Mouse (Mus musculus): ENCODE data around the gene Gm49510. TPM values are rescaled to one million over a fixed set of nuclear protein-coding genes. Genes with fewer than 3 reads are reported as not detected.

Gm49510 gene
- total RNA-seq, 2 experiments from 2014 or later: 0.52 TPM; not detected in 1

- DNase-seq (ENCODE audit: low spot score in 2 of 2): no peak
Measured at GRCm38 (mm10) chr15:78940325-78940724, 40.9 kb downstream of the Gm49510 start.

- DNase-seq (ENCODE audit: low spot score in 2 of 2): peak; percentile 55 to 86
Measured at GRCm38 (mm10) chr15:78942663-78943062, 43.2 kb downstream of the Gm49510 start.

- no peak for DNase-seq (ENCODE audit: low spot score in 2 of 2)
Measured at GRCm38 (mm10) chr15:78946232-78946631, 46.8 kb downstream of the Gm49510 start.

GRCm38 (mm10) chr15:78947657-78948056 is 48.2 kb downstream of the Gm49510 start, which contains the start of gene Triobp:
TSS of gene Triobp (plus strand) at chr15:78947724.
- DNase-seq (ENCODE audit: low spot score in 2 of 2): peak; percentile 70 to 74

GRCm38 (mm10) chr15:78948152-78948725 is 48.8 kb downstream of the Gm49510 start:
- DNase-seq (ENCODE audit: low spot score in 2 of 2): no peak

GRCm38 (mm10) chr15:78948883-78949282 is 49.4 kb downstream of the Gm49510 start:
- DNase-seq (ENCODE audit: low spot score in 2 of 2): no peak

GRCm38 (mm10) chr15:78955663-78956062 is 56.2 kb downstream of the Gm49510 start:
- DNase-seq (ENCODE audit: low spot score in 2 of 2): no peak

- no peak for DNase-seq (ENCODE audit: low spot score in 2 of 2)
Measured at GRCm38 (mm10) chr15:78956351-78956750, 56.9 kb downstream of the Gm49510 start.

GRCm38 (mm10) chr15:78957021-78957420 is 57.6 kb downstream of the Gm49510 start:
- no peak for DNase-seq (ENCODE audit: low spot score in 2 of 2)

- DNase-seq (ENCODE audit: low spot score in 2 of 2): no peak
Measured at GRCm38 (mm10) chr15:78959537-78959936, 60.1 kb downstream of the Gm49510 start.

GRCm38 (mm10) chr15:78960088-78960487 is 60.6 kb downstream of the Gm49510 start:
- no peak for DNase-seq (ENCODE audit: low spot score in 2 of 2)

- DNase-seq (ENCODE audit: low spot score in 2 of 2): no peak
Measured at GRCm38 (mm10) chr15:78962885-78963284, 63.4 kb downstream of the Gm49510 start.

Small RNA genes within 50 kb of the gene (microRNA-seq; reads per million reads assigned to microRNA genes)
- 0.25 to 0.78 reads per million in 2 experiments for gene Mir6955

Other genes with a start within 250 kb of the Gm49510 start
- gene Elfn2, start 180.9 kb upstream of the Gm49510 start, total RNA-seq (2021): 100 to 1,000 TPM; 206 to 214 TPM
- gene Mfng, start 126.2 kb upstream of the Gm49510 start, total RNA-seq (2021): 1 to 10 TPM; 6.0 to 6.2 TPM
- gene Card10, start 96.6 kb upstream of the Gm49510 start, total RNA-seq (2021): 1 to 10 TPM; 5.9 to 6.7 TPM
- 10 to 100 TPM; 11.9 to 15.8 TPM for gene Cdc42ep1, start 57.0 kb upstream of the Gm49510 start, total RNA-seq (2021)
- gene Lgals2, start 44.1 kb upstream of the Gm49510 start, total RNA-seq (2021): not detected
- 10 to 100 TPM; 59.0 to 61.7 TPM for gene Gga1, start 22.5 kb upstream of the Gm49510 start, total RNA-seq (2021)
- 10 to 100 TPM; 32.4 to 34.4 TPM for gene Sh3bp1, start 101 bp downstream of the Gm49510 start, total RNA-seq (2021)
- gene Pdxp, start 14.3 kb downstream of the Gm49510 start, total RNA-seq (2021): 100 to 1,000 TPM; 170 to 178 TPM
- gene Lgals1, start 27.1 kb downstream of the Gm49510 start, total RNA-seq (2021): 10 to 100 TPM; 23.8 to 27.0 TPM
- gene Nol12, start 35.3 kb downstream of the Gm49510 start, total RNA-seq (2021): 10 to 100 TPM; 36.2 to 37.5 TPM
- 1 to 10 TPM; 9.0 to 9.2 TPM for gene Triobp, start 48.1 kb downstream of the Gm49510 start, total RNA-seq (2021)
- gene H1f0, start 128.8 kb downstream of the Gm49510 start, total RNA-seq (2021): 10 to 100 TPM; 83.7 to 93.8 TPM
- under 1 TPM in 1 of 2 experiments, not detected in 1; 0.42 TPM for gene Galr3, start 142.2 kb downstream of the Gm49510 start, total RNA-seq (2021)
- gene Ankrd54, start 163.2 kb downstream of the Gm49510 start, total RNA-seq (2021): 10 to 100 TPM; 18.0 to 22.7 TPM
- gene Eif3l, start 175.5 kb downstream of the Gm49510 start, total RNA-seq (2021): 10 to 100 TPM; 71.5 to 71.8 TPM
- 10 to 100 TPM; 33.9 to 35.3 TPM for gene Micall1, start 209.2 kb downstream of the Gm49510 start, total RNA-seq (2021)
- 100 to 1,000 TPM; 108 to 109 TPM for gene Polr2f, start 241.3 kb downstream of the Gm49510 start, total RNA-seq (2021)
- 10 to 100 TPM in 1 of 2 experiments, 1 to 10 TPM in 1; 9.2 to 12.4 TPM for gene 1700088E04Rik, start 241.6 kb downstream of the Gm49510 start, total RNA-seq (2021)